Mouse (Mus musculus) small intestine, adult 2 months (tissue): Measurements from ENCODE around the gene Gm4981. TPM values are rescaled to one million over a fixed set of nuclear protein-coding genes. Genes with fewer than 3 reads are reported as not detected.
A peak's percentile ranks its signal among the peaks of the same experiment; 100 is the strongest.
"Not testable (repeated sequence)": the region's sequence is repeated elsewhere in the genome, so short reads cannot be mapped to it uniquely, and the experiment has no call there.

Source experiments
- H3K27ac ChIP-seq: fragments of 200-500 bp; 2 replicates; pipeline ENCODE4 v1.5.1; 2012; ENCODE audit warnings: low read depth, low read length, control low read depth, inconsistent platforms; ENCODE audit not compliant: insufficient read depth
- H3K27me3 ChIP-seq: fragments of 200-500 bp; 2 replicates; pipeline ENCODE4 v1.6.1; 2012; ENCODE audit warnings: mild to moderate bottlenecking, moderate library complexity, low read length, inconsistent platforms; ENCODE audit not compliant: control insufficient read depth, insufficient read depth
- H3K36me3 ChIP-seq: fragments of 200-500 bp; 2 replicates; pipeline ENCODE4 v1.6.1; 2012; ENCODE audit warnings: mild to moderate bottlenecking, low read length, control low read depth, inconsistent platforms; ENCODE audit not compliant: control insufficient read depth, insufficient read depth
- H3K4me1 ChIP-seq: fragments of 200-500 bp; 2 replicates; pipeline ENCODE4 v1.6.1; 2012; ENCODE audit warnings: low read length, inconsistent platforms, mixed read lengths; ENCODE audit not compliant: control insufficient read depth, insufficient read depth, insufficient read length
- H3K4me3 ChIP-seq: fragments of 200-500 bp; 2 replicates; pipeline ENCODE4 v1.5.1; 2012; ENCODE audit warnings: low read depth, mild to moderate bottlenecking, control low read depth, inconsistent platforms, low read length, moderate library complexity
- CTCF ChIP-seq: fragments of 200-500 bp; IDR thresholded peaks from 2 replicates; pipeline ENCODE4 v1.5.1; 2012; ENCODE audit warnings: low read depth, mild to moderate bottlenecking, control low read depth, inconsistent platforms, low read length, moderate library complexity, mixed read lengths; ENCODE audit not compliant: insufficient replicate concordance, insufficient read length; ENCODE audit errors: extremely low read depth
- POLR2A ChIP-seq: fragments of 200-500 bp; IDR thresholded peaks from 2 replicates; pipeline ENCODE4 v1.6.1; 2012; ENCODE audit warnings: low read depth, mild to moderate bottlenecking, control low read depth, inconsistent platforms, low read length, moderate library complexity
- WGBS: fragments of 180-500 bp; shearing (Covaris S2); methylation state at CpG from one replicate; pipeline ENCODE4 v1.1.7; 2018; 5-methylcytosine and 5-hydroxymethylcytosine counted together
- polyA plus RNA-seq: library from polyadenylated mRNA; depleted of rRNA; stranded (reverse); fragments of >200 nt; gene quantifications from 2 replicates; pipeline ENCODE4 v1.2.3, GENCODE M21; 2012; rRNA removed

The Gm4981 gene
- polyA plus RNA-seq, result not detected in 2 replicates

GRCm38 (mm10) chr10:58236613-58237012 is at the start of gene Gm4981:
Gm4981 (minus strand) TSS chr10:58236701.
- 87% methylated on average over 10 of the region's 10 CpGs for WGBS
- no peaks in the 10 kb centered on the region for H3K36me3 ChIP-seq
- no peak for TF ChIP-seq POLR2A
- no peak for TF ChIP-seq CTCF
- H3K4me1 ChIP-seq, result no peaks in the 10 kb centered on the region
- no peak within 1 kb of the TSS for H3K4me3 ChIP-seq
- H3K27ac ChIP-seq, result no peak within 1 kb of the TSS
- H3K27me3 ChIP-seq, result no peaks in the 10 kb centered on the region

GRCm38 (mm10) chr10:58282238-58282637 is 45.7 kb upstream of the Gm4981 start:
- Histone ChIP-seq H3K4me1 (no peaks in the 10 kb centered on the region), H3K27ac (no peak overlapping the region), H3K4me3 (no peak overlapping the region), H3K36me3 (peaks cover 52% of the 10 kb centered on the region), H3K27me3 (no peaks in the 10 kb centered on the region)
- WGBS, result 86% methylated on average over 7 of the region's 7 CpGs
- TF ChIP-seq CTCF (no peak), POLR2A (no peak)

GRCm38 (mm10) chr10:58258466-58258865 is 22.0 kb upstream of the Gm4981 start:
- H3K4me1 ChIP-seq, result peaks cover 7% of the 10 kb centered on the region; the same call in 1 of the 2 replicates
- H3K4me3 ChIP-seq, result no peak overlapping the region
- peak overlapping the region; percentile 42; the same call in 1 of the 2 replicates for H3K27ac ChIP-seq
- WGBS, result 28% methylated on average over 5 of the region's 5 CpGs
- TF ChIP-seq POLR2A (no peak), CTCF (peak; percentile 13; the same call in 1 of the 2 replicates)
- H3K27me3 ChIP-seq, result no peaks in the 10 kb centered on the region
- peaks cover 40% of the 10 kb centered on the region for H3K36me3 ChIP-seq

GRCm38 (mm10) chr10:58255954-58256353 is 19.5 kb upstream of the Gm4981 start:
- TF ChIP-seq POLR2A (no peak), CTCF (no peak)
- Histone ChIP-seq H3K4me1 (peaks cover 7% of the 10 kb centered on the region; the same call in 1 of the 2 replicates), H3K36me3 (peaks cover 22% of the 10 kb centered on the region), H3K27me3 (no peaks in the 10 kb centered on the region), H3K4me3 (peak overlapping the region; percentile 100), H3K27ac (no peak overlapping the region)
- WGBS, result 0% methylated on average over 4 of the region's 4 CpGs

GRCm38 (mm10) chr10:58255213-58255892 is 18.9 kb upstream of the Gm4981 start, which contains the start of gene Gcc2:
Gcc2 (plus strand) TSS chr10:58255497.
- Histone ChIP-seq H3K27me3 (no peaks in the 10 kb centered on the region), H3K27ac (peak within 1 kb of the TSS; percentile 67)

GRCm38 (mm10) chr10:58254635-58255175 is 18.2 kb upstream of the Gm4981 start:
- H3K4me3 ChIP-seq, result no peak overlapping the region; the same call in 1 of the 2 replicates
- peaks cover 12% of the 10 kb centered on the region for H3K36me3 ChIP-seq
- H3K27me3 ChIP-seq, result no peaks in the 10 kb centered on the region
- peaks cover 7% of the 10 kb centered on the region; the same call in 1 of the 2 replicates for H3K4me1 ChIP-seq
- H3K27ac ChIP-seq, result no peak overlapping the region
- 20% methylated on average over 6 of the region's 6 CpGs for WGBS
- TF ChIP-seq CTCF (no peak), POLR2A (no peak)

More at GRCm38 (mm10) chr10:58255213-58255892, 18.9 kb upstream of the Gm4981 start, which contains the start of gene Gcc2:
- under 1% methylated on average over 58 of the region's 58 CpGs for WGBS
- no peak for TF ChIP-seq CTCF
- peak; percentile 55; the same call in 1 of the 2 replicates for TF ChIP-seq POLR2A
- peak within 1 kb of the TSS; percentile 100 for H3K4me3 ChIP-seq
- peaks cover 7% of the 10 kb centered on the region; the same call in 1 of the 2 replicates for H3K4me1 ChIP-seq
- H3K36me3 ChIP-seq, result peaks cover 19% of the 10 kb centered on the region

GRCm38 (mm10) chr10:58249535-58249934 is 13.0 kb upstream of the Gm4981 start:
- Histone ChIP-seq H3K27me3 (no peaks in the 10 kb centered on the region), H3K27ac (no peak overlapping the region), H3K4me3 (no peak overlapping the region), H3K4me1 (peaks cover under 1% of the 10 kb centered on the region; the same call in 1 of the 2 replicates), H3K36me3 (no peaks in the 10 kb centered on the region)
- 68% methylated on average over 1 of the region's 1 CpGs for WGBS
- TF ChIP-seq POLR2A (no peak), CTCF (0 out of 2 replicates have a peak, but pooled peaks have one; percentile 8)

GRCm38 (mm10) chr10:58238984-58239740 is 2.7 kb upstream of the Gm4981 start:
- 82% methylated on average over 8 of the region's 8 CpGs for WGBS
- H3K4me1 ChIP-seq, H3K4me3 ChIP-seq, H3K27me3 ChIP-seq, H3K36me3 ChIP-seq, H3K27ac ChIP-seq: not testable (repeated sequence)

GRCm38 (mm10) chr10:58234985-58235384 is 1.5 kb downstream of the Gm4981 start:
- 85% methylated on average over 4 of the region's 4 CpGs for WGBS
- H3K4me3 ChIP-seq, H3K36me3 ChIP-seq, H3K4me1 ChIP-seq, H3K27ac ChIP-seq, H3K27me3 ChIP-seq: not testable (repeated sequence)
